Mouse (Mus musculus) forebrain, postnatal 0 days (tissue): ENCODE measurements around the gene Irf2. TPM values are rescaled to one million over a fixed set of nuclear protein-coding genes. Genes with fewer than 3 reads are reported as not detected.

Source experiments
- ATAC-seq: fragments of 200-750 bp; cut with Nextera tagmentation; 2 replicates; pipeline ENCODE4 v1.8.0; 2017; ENCODE audit warnings: mild to moderate bottlenecking, moderate library complexity
- DNase-seq: peaks from one replicate; pipeline ENCODE4 v3.0.0-alpha.2; 2015
- H3K27ac ChIP-seq: fragments of 300-500 bp; sonication (generic); 2 replicates; pipeline ENCODE4 v1.5.1; 2014; ENCODE audit warnings: low read depth, mild to moderate bottlenecking, antibody characterized with exemption, low read length, moderate library complexity, mixed read lengths
- H3K27me3 ChIP-seq: fragments of 300-500 bp; sonication (generic); 2 replicates; pipeline ENCODE4 v1.6.1; 2014; ENCODE audit warnings: mild to moderate bottlenecking, low read length, mixed read lengths; ENCODE audit not compliant: insufficient read depth
- H3K36me3 ChIP-seq: fragments of 300-500 bp; sonication (generic); 2 replicates; pipeline ENCODE4 v1.6.1; 2014; ENCODE audit warnings: mild to moderate bottlenecking, moderate library complexity; ENCODE audit not compliant: insufficient read depth
- H3K4me1 ChIP-seq: fragments of 300-500 bp; sonication (generic); 2 replicates; pipeline ENCODE4 v1.6.1; 2014; ENCODE audit warnings: antibody characterized with exemption; ENCODE audit not compliant: insufficient read depth
- H3K4me2 ChIP-seq: fragments of 300-500 bp; sonication (generic); 2 replicates; pipeline ENCODE4 v1.6.1; 2014; ENCODE audit warnings: low read depth, mild to moderate bottlenecking, moderate library complexity
- H3K4me3 ChIP-seq: fragments of 300-500 bp; sonication (generic); 2 replicates; pipeline ENCODE4 v1.5.1; 2014; ENCODE audit warnings: low read depth, low read length, mixed read lengths
- H3K9ac ChIP-seq: fragments of 300-500 bp; sonication (generic); 2 replicates; pipeline ENCODE4 v1.6.1; 2014; ENCODE audit warnings: mild to moderate bottlenecking
- H3K9me3 ChIP-seq: fragments of 300-500 bp; sonication (generic); 2 replicates; pipeline ENCODE4 v1.6.1; 2016; ENCODE audit warnings: low read length
- CTCF ChIP-seq: sonication (generic); IDR thresholded peaks from 2 replicates; pipeline ENCODE4 v1.5.1; 2016; ENCODE audit warnings: antibody characterized with exemption, control low read depth, low read depth
- WGBS: fragments of 180-500 bp; shearing (Covaris S2); extraction: QIAGEN DNeasy Blood & Tissue Kit; methylation state at CpG from one replicate; pipeline ENCODE4 v1.1.7; 2014; 5-methylcytosine and 5-hydroxymethylcytosine counted together
- polyA plus RNA-seq: library from polyadenylated mRNA; unstranded; fragments of >200 nt; fragmentation: Nextera tagmentation; extraction: Ambion mirVana; gene quantifications from 2 replicates; pipeline ENCODE4 v1.2.1, GENCODE M21; 2015
- total RNA-seq: library from RNA; depleted of rRNA; stranded (reverse); fragments of >200 nt; gene quantifications from 2 replicates; pipeline ENCODE4 v1.2.3, GENCODE M21; 2014

Irf2 gene
- total and polyA plus RNA-seq, 2 experiments from 2014 or later: 3.0 to 9.1 TPM

- Histone ChIP-seq H3K4me3 (no peak overlapping the region), H3K9me3 (no peaks in the 10 kb centered on the region), H3K27ac (no peak overlapping the region), H3K4me1 (no peaks in the 10 kb centered on the region), H3K9ac (no peak overlapping the region), H3K4me2 (no peak overlapping the region), H3K36me3 (no peaks in the 10 kb centered on the region), H3K27me3 (no peaks in the 10 kb centered on the region)
- ATAC-seq (no peak), DNase-seq (no peak)
- no peak for TF ChIP-seq CTCF
- WGBS: 51% methylated on average over 8 of the region's 8 CpGs
Observed at GRCm38 (mm10) chr8:46859847-46860167, 120.3 kb downstream of the Irf2 start.

GRCm38 (mm10) chr8:46862508-46862907, 123.0 kb downstream of the Irf2 start:
- no peak for TF ChIP-seq CTCF
- Histone ChIP-seq H3K4me2 (no peak overlapping the region), H3K4me1 (no peaks in the 10 kb centered on the region), H3K27me3 (no peaks in the 10 kb centered on the region), H3K27ac (no peak overlapping the region), H3K9me3 (no peaks in the 10 kb centered on the region), H3K36me3 (no peaks in the 10 kb centered on the region), H3K4me3 (no peak overlapping the region), H3K9ac (no peak overlapping the region)
- WGBS: 87% methylated on average over 5 of the region's 5 CpGs
- ATAC-seq: no peak
- DNase-seq: no peak

- Histone ChIP-seq H3K9me3 (no peaks in the 10 kb centered on the region), H3K27me3 (no peaks in the 10 kb centered on the region), H3K4me2 (no peak overlapping the region), H3K9ac (no peak overlapping the region), H3K4me1 (no peaks in the 10 kb centered on the region), H3K4me3 (no peak overlapping the region), H3K36me3 (no peaks in the 10 kb centered on the region), H3K27ac (no peak overlapping the region)
- no peak for ATAC-seq
- 84% methylated on average over 1 of the region's 1 CpGs for WGBS
- DNase-seq: no peak
- no peak for TF ChIP-seq CTCF
Observed at GRCm38 (mm10) chr8:46865428-46865827, 125.9 kb downstream of the Irf2 start.

- Histone ChIP-seq H3K4me2 (no peak overlapping the region), H3K27me3 (no peaks in the 10 kb centered on the region), H3K9me3 (no peaks in the 10 kb centered on the region), H3K36me3 (no peaks in the 10 kb centered on the region), H3K4me3 (no peak overlapping the region), H3K4me1 (no peaks in the 10 kb centered on the region), H3K27ac (no peak overlapping the region), H3K9ac (no peak overlapping the region)
- ATAC-seq (no peak), DNase-seq (no peak)
- TF ChIP-seq CTCF: no peak
- WGBS: 48% methylated on average over 4 of the region's 4 CpGs
Observed at GRCm38 (mm10) chr8:46867440-46867839, 127.9 kb downstream of the Irf2 start.

- Histone ChIP-seq H3K4me1 (no peaks in the 10 kb centered on the region), H3K9me3 (no peaks in the 10 kb centered on the region), H3K4me3 (no peak overlapping the region), H3K4me2 (no peak overlapping the region), H3K27ac (no peak overlapping the region), H3K9ac (no peak overlapping the region), H3K27me3 (no peaks in the 10 kb centered on the region), H3K36me3 (no peaks in the 10 kb centered on the region)
- 73% methylated on average over 8 of the region's 8 CpGs for WGBS
- TF ChIP-seq CTCF: no peak
- DNase-seq: no peak
- ATAC-seq: no peak
Observed at GRCm38 (mm10) chr8:46868346-46869065, 129.0 kb downstream of the Irf2 start.

GRCm38 (mm10) chr8:46869521-46869925, 130.0 kb downstream of the Irf2 start:
- WGBS: 86% methylated on average over 6 of the region's 6 CpGs

GRCm38 (mm10) chr8:46871086-46871485, 131.6 kb downstream of the Irf2 start:
- Histone ChIP-seq H3K9me3 (no peaks in the 10 kb centered on the region), H3K4me3 (no peak overlapping the region), H3K9ac (no peak overlapping the region), H3K36me3 (no peaks in the 10 kb centered on the region), H3K4me1 (no peaks in the 10 kb centered on the region), H3K27ac (no peak overlapping the region), H3K4me2 (no peak overlapping the region), H3K27me3 (no peaks in the 10 kb centered on the region)
- ATAC-seq: no peak
- no peak for DNase-seq
- TF ChIP-seq CTCF: no peak
- 89% methylated on average over 4 of the region's 4 CpGs for WGBS

More at GRCm38 (mm10) chr8:46869521-46869925, 130.0 kb downstream of the Irf2 start:
- H3K9ac ChIP-seq: no peak overlapping the region
- no peak for ATAC-seq
- H3K9me3 ChIP-seq: no peaks in the 10 kb centered on the region
- no peak overlapping the region for H3K27ac ChIP-seq
- H3K4me1 ChIP-seq: no peaks in the 10 kb centered on the region
- H3K4me3 ChIP-seq: no peak overlapping the region
- H3K27me3 ChIP-seq: no peaks in the 10 kb centered on the region
- DNase-seq: no peak
- H3K36me3 ChIP-seq: no peaks in the 10 kb centered on the region
- H3K4me2 ChIP-seq: no peak overlapping the region
- TF ChIP-seq CTCF: no peak
